Mouse (Mus musculus) cerebellum, adult 9-11 months (tissue): ENCODE measurements at regions not wholly inside any gene's neighbourhood (a gene's known extent, or its start where the extent isn't known, plus 50 kb on each side); places are given as distances from the start of the nearest gene placed in this dataset.

Source experiments
- DNase-seq: peaks from one replicate; pipeline ENCODE4 v3.0.0; 2022

- DNase-seq = no peak
Observed at GRCm38 (mm10) chr1:43633246-43633645, 97.2 kb upstream of the 1500015O10Rik start.

DNA sequence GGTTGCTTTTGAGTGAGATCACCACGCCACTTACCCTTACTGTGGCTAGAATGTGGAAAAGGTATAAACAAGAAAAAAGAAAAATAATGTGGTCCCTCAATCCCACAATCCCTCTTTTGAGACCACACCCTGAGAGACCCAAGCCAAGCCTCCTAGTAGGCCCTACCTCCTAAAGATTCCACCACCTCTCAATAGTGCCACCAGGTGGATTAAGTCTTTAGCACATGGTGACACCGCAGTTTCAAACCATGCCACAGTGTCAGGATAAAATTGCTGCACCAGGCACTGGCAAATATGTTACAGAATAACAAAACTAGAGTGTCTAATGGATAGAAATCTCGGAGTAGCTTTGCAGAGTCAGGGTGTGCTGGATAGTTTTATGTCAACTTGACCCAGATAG, 94.7 kb upstream of the 1500015O10Rik start:
- peak; percentile 15 for DNase-seq

- no peak for DNase-seq
Observed at GRCm38 (mm10) chr1:43637956-43638355, 92.4 kb upstream of the 1500015O10Rik start.

DNA sequence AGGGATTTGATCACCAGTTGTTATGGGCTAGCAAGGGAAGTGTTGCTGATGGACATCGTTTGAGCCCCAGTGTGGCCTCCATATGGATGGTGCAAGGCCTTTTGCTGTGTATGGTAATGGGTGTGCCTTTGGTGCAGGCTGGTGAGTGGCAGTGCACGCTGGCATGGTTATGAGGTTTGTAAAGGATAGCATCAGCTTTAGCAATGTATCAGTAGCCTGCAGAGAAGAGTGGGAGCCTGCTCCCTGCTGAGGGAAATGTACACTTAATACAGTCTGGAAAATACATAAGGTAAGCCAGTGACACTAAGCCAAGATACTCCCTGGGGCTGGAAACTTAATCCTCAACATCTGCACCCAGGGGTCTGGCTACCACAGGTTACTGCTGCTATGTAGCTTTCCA, 58.4 kb upstream of the 1500015O10Rik start:
- DNase-seq = no peak
